Mouse (Mus musculus) thymus, adult 2 months (tissue): ENCODE data around the gene Ahdc1.

Experiments used
- CTCF ChIP-seq: fragments of 200-500 bp; IDR thresholded peaks from 2 replicates; pipeline ENCODE4 v1.5.1; 2012; ENCODE audit warnings: mild to moderate bottlenecking, control low read depth, low read length, moderate library complexity, borderline replicate concordance; ENCODE audit not compliant: control insufficient read depth, poor library complexity, insufficient read depth; ENCODE audit errors: extremely low read depth
- POLR2A ChIP-seq: fragments of 200-500 bp; IDR thresholded peaks from 2 replicates; pipeline ENCODE4 v1.6.1; 2012; ENCODE audit warnings: mild to moderate bottlenecking, low read length, control low read depth, moderate library complexity; ENCODE audit not compliant: control insufficient read depth, poor library complexity, insufficient read depth; ENCODE audit errors: extremely low read depth

DNA sequence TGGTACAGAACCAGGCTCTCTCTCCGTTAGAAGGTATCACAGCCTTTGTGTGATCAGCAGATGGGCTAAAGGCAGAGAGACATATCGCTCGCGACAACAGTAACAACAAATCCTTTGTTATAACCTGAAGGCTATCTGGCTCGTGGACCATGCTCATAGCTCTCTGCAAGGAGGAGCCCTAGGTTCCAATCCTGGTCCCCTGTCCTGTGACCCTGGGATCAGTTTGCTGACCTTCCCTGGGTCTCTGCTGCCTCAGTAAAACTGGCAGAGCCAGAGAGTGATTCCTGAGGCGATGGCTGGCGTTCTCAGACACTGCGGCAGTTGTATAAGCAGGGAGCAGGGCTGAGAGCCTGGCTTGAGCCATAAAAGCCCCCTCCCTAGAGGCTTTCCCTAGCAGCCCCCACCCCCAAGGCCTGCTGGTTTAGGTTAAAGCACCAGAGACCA is 79.2 kb downstream of the Ahdc1 start:
- no peak for TF ChIP-seq POLR2A
- TF ChIP-seq CTCF = no peak
